Mouse (Mus musculus): ENCODE data around the gene Ankrd44. TPM values are rescaled to one million over a fixed set of nuclear protein-coding genes. Genes with fewer than 3 reads are reported as not detected.

The Ankrd44 gene
- polyA plus RNA-seq, 1 experiment from 2014 or later: 29.9 TPM

DNA sequence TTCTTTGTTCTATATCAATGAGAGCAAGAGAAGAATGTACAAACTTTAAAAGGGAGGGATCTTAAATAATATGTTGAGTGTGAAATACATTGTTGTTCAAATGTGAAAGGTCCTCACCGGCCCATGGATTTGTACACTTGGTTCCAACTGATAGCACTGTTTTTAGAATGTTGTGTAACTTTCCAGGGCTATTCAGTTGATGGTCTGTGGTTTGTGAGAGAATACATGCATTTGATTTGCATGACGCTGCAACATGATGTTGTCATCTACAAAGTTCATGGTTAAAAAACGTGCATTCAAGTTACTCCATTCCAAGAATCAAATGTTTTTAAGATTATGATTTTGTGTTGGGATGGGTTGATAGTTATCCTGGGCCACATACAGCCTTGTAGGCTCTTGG, 214.6 kb downstream of the Ankrd44 start:
- no peaks in the 10 kb centered on the region for H3K36me3 ChIP-seq (ENCODE audit: control insufficient read depth, insufficient read depth, low read length)
- H3K4me2 ChIP-seq (ENCODE audit: low read length): no peak overlapping the region
- no peaks in the 10 kb centered on the region for H3K9me3 ChIP-seq (replicated peaks; ENCODE audit: control insufficient read depth, low read length, poor library complexity, severe bottlenecking)
- ATAC-seq: no peak
- H3K27me3 ChIP-seq (ENCODE audit: control insufficient read depth, insufficient read depth, low read depth, low read length): no peaks in the 10 kb centered on the region
- no peak overlapping the region for H3K9ac ChIP-seq (ENCODE audit: low read depth, low read length)
- H3K4me3 ChIP-seq (ENCODE audit: low read depth, low read length): no peak overlapping the region
- H3K27ac ChIP-seq (ENCODE audit: low read length): no peak overlapping the region
- WGBS: 94% methylated on average over 3 of the region's 3 CpGs
- H3K4me1 ChIP-seq (ENCODE audit: control insufficient read depth, insufficient read depth, low read length): peaks cover 15% of the 10 kb centered on the region

DNA sequence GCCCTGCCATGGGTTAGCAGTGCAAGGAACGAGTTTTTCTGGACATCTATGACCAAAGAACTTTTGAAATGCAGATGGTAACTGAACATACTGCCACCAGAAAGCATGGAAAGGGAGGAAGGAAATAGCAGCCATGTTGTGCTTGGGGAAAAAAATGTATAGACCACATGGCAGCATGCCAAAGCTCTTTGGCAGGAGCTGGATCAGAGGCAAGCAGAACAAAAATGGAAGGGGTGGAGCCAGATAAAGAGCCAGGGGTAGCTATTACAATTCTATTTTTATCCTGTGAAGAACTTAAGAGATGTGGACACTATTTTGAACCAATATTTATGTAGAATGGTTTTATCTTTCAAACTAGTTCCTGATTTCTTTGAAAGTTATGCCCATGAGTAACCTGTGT, 215.6 kb downstream of the Ankrd44 start:
- H3K9me3 ChIP-seq (replicated peaks; ENCODE audit: control insufficient read depth, low read length, poor library complexity, severe bottlenecking): no peaks in the 10 kb centered on the region
- H3K4me1 ChIP-seq (ENCODE audit: control insufficient read depth, insufficient read depth, low read length): peaks cover 15% of the 10 kb centered on the region
- no peaks in the 10 kb centered on the region for H3K27me3 ChIP-seq (ENCODE audit: control insufficient read depth, insufficient read depth, low read depth, low read length)
- WGBS: 52% methylated on average over 1 of the region's 1 CpGs
- no peak overlapping the region for H3K9ac ChIP-seq (ENCODE audit: low read depth, low read length)
- no peak overlapping the region for H3K4me2 ChIP-seq (ENCODE audit: low read length)
- no peak overlapping the region for H3K27ac ChIP-seq (ENCODE audit: low read length)
- no peak overlapping the region for H3K4me3 ChIP-seq (ENCODE audit: low read depth, low read length)
- no peaks in the 10 kb centered on the region for H3K36me3 ChIP-seq (ENCODE audit: control insufficient read depth, insufficient read depth, low read length)
- no peak for ATAC-seq

DNA sequence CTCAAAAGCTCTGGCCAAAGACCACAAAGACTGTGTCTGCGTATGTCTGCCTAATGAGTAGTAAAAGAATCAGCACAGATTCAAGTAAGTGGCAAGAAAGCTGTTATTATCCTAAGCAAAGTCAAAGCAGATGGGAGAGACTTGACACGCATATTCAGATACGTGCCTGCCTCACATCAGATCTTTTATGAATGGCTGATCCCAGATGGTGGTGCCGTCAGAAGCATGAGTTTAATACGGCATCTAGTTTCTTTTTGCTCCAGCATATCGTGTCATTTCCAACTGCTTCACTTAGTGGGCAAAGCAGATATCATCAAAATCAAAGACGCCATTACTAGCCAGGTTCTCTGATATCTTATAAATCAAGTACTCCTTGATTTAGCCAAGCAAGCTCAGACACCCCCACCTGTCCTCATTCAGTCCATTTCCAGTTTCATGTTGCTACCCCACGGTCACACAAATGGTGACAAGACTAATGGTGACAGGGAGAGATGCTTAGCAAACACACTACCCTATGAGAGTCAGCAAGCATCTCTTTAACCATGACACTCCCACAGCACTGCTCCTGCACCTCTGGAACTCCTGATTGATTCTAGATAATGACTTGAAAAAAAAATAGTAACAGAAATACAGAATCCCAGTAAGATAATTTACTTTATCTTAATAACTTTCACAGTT, 218.2 kb downstream of the Ankrd44 start:
- no peaks in the 10 kb centered on the region for H3K27me3 ChIP-seq (ENCODE audit: control insufficient read depth, insufficient read depth, low read depth, low read length)
- no peaks in the 10 kb centered on the region for H3K9me3 ChIP-seq (replicated peaks; ENCODE audit: control insufficient read depth, low read length, poor library complexity, severe bottlenecking)
- H3K27ac ChIP-seq (ENCODE audit: low read length): peak overlapping the region; percentile 74
- peaks cover 18% of the 10 kb centered on the region for H3K4me1 ChIP-seq (ENCODE audit: control insufficient read depth, insufficient read depth, low read length)
- H3K4me2 ChIP-seq (ENCODE audit: low read length): no peak overlapping the region
- no peak overlapping the region for H3K4me3 ChIP-seq (ENCODE audit: low read depth, low read length)
- 43% methylated on average over 8 of the region's 8 CpGs for WGBS
- no peaks in the 10 kb centered on the region for H3K36me3 ChIP-seq (ENCODE audit: control insufficient read depth, insufficient read depth, low read length)
- ATAC-seq: peak; percentile 37
- no peak overlapping the region for H3K9ac ChIP-seq (ENCODE audit: low read depth, low read length)

DNA sequence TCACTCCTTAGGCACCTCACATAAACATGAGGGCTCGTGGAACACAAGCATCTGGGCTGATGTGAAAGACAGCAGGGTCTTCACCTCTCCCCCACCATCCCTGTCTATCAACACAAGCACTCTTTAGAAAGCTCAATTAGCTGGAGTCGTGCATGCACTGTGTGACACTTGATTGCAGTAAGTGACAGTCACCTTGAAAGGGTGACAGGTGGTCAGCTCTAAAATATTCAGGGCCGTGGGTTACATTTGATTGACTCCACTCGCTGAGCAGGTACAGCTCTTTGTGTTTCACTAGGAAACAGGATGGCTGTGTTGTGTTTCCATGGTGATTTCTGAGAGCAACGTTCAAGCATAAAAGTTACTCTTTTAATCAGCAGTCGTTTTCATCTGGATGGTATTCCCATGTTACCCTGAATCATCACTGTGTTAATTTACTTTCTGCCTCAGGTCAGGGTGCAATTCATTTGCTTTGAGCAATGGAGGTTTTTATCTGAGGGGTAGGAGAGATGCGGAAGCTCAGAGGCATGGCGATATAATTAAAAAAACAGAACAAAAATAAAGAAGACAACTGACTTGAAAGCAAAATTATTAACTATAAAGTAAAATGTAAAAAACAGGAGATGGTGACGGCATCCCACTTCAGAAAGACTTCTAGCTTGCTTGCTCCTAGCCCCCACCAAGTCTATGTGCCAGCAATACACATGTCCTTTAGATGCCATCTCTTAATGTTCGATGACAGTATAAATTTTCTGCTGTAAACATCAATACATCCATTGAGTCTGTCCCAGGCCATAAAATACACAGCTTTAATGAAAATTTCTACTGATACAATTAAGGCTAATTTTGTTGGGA, 218.9 kb downstream of the Ankrd44 start:
- Histone ChIP-seq H3K36me3 (ENCODE audit: control insufficient read depth, insufficient read depth, low read length) (no peaks in the 10 kb centered on the region), H3K27me3 (ENCODE audit: control insufficient read depth, insufficient read depth, low read depth, low read length) (no peaks in the 10 kb centered on the region), H3K4me2 (ENCODE audit: low read length) (0 out of 2 replicates have a peak overlapping the region, but pooled peaks have one; percentile 15), H3K9me3 (replicated peaks; ENCODE audit: control insufficient read depth, low read length, poor library complexity, severe bottlenecking) (no peaks in the 10 kb centered on the region), H3K9ac (ENCODE audit: low read depth, low read length) (no peak overlapping the region), H3K27ac (ENCODE audit: low read length) (peak overlapping the region; percentile 74), H3K4me1 (ENCODE audit: control insufficient read depth, insufficient read depth, low read length) (peaks cover 18% of the 10 kb centered on the region), H3K4me3 (ENCODE audit: low read depth, low read length) (no peak overlapping the region)
- ATAC-seq: peak; percentile 87
- WGBS: 37% methylated on average over 10 of the region's 10 CpGs

DNA sequence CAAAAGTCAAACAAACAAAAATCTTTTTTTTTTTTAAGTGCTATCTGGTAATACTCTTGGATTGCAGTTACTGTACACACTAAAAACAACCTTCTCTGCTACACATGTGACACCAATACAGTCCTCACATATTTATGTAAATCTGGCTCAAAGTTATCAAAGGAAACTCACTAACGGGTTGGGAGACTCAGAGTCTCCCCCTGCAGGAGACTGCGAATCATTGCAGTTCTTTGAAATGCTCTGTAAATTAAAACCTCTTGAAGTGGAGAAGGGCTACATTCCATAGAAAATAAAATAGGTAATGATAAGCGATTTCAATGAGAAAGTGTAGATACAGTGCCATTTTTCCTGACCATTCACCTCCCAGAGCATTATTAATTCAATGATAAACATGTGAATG, 219.6 kb downstream of the Ankrd44 start:
- H3K27ac ChIP-seq (ENCODE audit: low read length): peak overlapping the region; percentile 74
- no peaks in the 10 kb centered on the region for H3K9me3 ChIP-seq (replicated peaks; ENCODE audit: control insufficient read depth, low read length, poor library complexity, severe bottlenecking)
- H3K27me3 ChIP-seq (ENCODE audit: control insufficient read depth, insufficient read depth, low read depth, low read length): no peaks in the 10 kb centered on the region
- 22% methylated on average over 3 of the region's 3 CpGs for WGBS
- ATAC-seq: no peak
- peaks cover 18% of the 10 kb centered on the region for H3K4me1 ChIP-seq (ENCODE audit: control insufficient read depth, insufficient read depth, low read length)
- no peaks in the 10 kb centered on the region for H3K36me3 ChIP-seq (ENCODE audit: control insufficient read depth, insufficient read depth, low read length)
- H3K9ac ChIP-seq (ENCODE audit: low read depth, low read length): no peak overlapping the region
- no peak overlapping the region for H3K4me2 ChIP-seq (ENCODE audit: low read length)
- H3K4me3 ChIP-seq (ENCODE audit: low read depth, low read length): no peak overlapping the region

DNA sequence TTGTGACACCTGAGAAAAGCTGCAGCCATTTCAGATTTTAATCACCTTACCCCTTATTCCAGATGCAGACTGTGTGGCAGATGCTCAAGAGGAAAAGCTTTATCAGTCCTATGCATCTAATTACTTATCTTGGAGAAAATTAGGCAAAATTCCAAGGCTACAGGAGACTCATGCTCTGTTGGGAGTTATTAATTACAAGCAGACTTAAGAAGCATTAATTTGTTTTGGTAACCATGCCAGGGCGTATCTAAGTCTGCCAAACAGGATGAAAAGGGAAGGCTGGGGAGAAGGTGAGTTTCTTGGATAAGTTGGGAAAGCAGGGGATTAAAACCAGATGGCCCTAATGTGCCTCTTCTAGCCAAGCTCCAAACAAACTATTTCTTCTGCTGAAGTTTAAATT, 222.7 kb downstream of the Ankrd44 start:
- no peak overlapping the region for H3K4me2 ChIP-seq (ENCODE audit: low read length)
- no peak overlapping the region for H3K9ac ChIP-seq (ENCODE audit: low read depth, low read length)
- H3K27ac ChIP-seq (ENCODE audit: low read length): 0 out of 2 replicates have a peak overlapping the region, but pooled peaks have one; percentile 7
- H3K9me3 ChIP-seq (replicated peaks; ENCODE audit: control insufficient read depth, low read length, poor library complexity, severe bottlenecking): no peaks in the 10 kb centered on the region
- H3K36me3 ChIP-seq (ENCODE audit: control insufficient read depth, insufficient read depth, low read length): no peaks in the 10 kb centered on the region
- no peak for ATAC-seq
- WGBS: 47% methylated on average over 1 of the region's 1 CpGs
- H3K4me1 ChIP-seq (ENCODE audit: control insufficient read depth, insufficient read depth, low read length): peaks cover 18% of the 10 kb centered on the region
- H3K27me3 ChIP-seq (ENCODE audit: control insufficient read depth, insufficient read depth, low read depth, low read length): no peaks in the 10 kb centered on the region
- no peak overlapping the region for H3K4me3 ChIP-seq (ENCODE audit: low read depth, low read length)

DNA sequence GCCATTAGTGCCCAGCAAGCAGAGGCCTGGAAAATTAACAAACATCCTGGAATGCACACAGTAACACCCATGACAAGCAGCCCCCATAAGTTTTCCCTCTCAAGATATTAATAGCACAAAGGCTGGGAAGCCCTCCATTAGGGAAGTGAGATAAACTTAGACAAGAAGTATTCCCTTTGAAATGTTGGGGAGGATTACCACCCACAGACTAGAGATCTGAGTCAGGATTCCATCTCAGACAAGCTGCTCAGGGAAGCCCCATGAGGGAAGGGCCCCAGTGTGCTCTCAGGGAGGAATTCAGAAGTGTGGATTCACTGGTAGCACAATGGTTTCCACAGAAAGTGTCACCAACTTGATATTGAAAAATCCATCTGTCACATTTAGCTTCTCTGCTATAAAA, 223.3 kb downstream of the Ankrd44 start:
- Histone ChIP-seq H3K4me2 (ENCODE audit: low read length) (no peak overlapping the region), H3K36me3 (ENCODE audit: control insufficient read depth, insufficient read depth, low read length) (no peaks in the 10 kb centered on the region), H3K4me3 (ENCODE audit: low read depth, low read length) (no peak overlapping the region), H3K9ac (ENCODE audit: low read depth, low read length) (no peak overlapping the region), H3K9me3 (replicated peaks; ENCODE audit: control insufficient read depth, low read length, poor library complexity, severe bottlenecking) (no peaks in the 10 kb centered on the region), H3K27ac (ENCODE audit: low read length) (peak overlapping the region; percentile 7; the same call in 1 of the 2 replicates), H3K27me3 (ENCODE audit: control insufficient read depth, insufficient read depth, low read depth, low read length) (no peaks in the 10 kb centered on the region), H3K4me1 (ENCODE audit: control insufficient read depth, insufficient read depth, low read length) (peaks cover 14% of the 10 kb centered on the region)
- ATAC-seq: no peak

DNA sequence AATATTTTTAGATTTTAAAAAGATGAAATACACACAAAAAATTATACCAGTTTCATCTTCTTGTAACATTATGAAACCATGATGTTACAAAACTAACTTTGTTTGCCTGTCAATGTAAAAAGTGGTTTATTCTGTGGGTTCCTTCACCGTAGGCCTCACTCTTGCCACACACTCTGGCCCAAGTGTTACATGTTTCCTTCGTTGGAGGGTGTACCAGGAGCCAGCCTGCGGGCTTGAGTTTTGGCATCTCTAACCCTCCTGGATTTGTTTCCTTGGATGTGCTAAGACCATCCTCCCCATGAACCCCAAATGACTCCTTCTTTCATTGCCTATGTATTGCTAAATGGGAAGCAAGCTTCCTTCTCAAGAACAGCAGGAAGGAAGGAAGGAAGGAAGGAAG, 230.8 kb downstream of the Ankrd44 start:
- peaks cover 2% of the 10 kb centered on the region; the same call in 1 of the 2 replicates for H3K4me1 ChIP-seq (ENCODE audit: control insufficient read depth, insufficient read depth, low read length)
- ATAC-seq: no peak
- no peaks in the 10 kb centered on the region for H3K27me3 ChIP-seq (ENCODE audit: control insufficient read depth, insufficient read depth, low read depth, low read length)
- 96% methylated on average over 3 of the region's 3 CpGs for WGBS
- no peaks in the 10 kb centered on the region for H3K9me3 ChIP-seq (replicated peaks; ENCODE audit: control insufficient read depth, low read length, poor library complexity, severe bottlenecking)
- H3K27ac ChIP-seq (ENCODE audit: low read length): no peak overlapping the region
- H3K4me3 ChIP-seq (ENCODE audit: low read depth, low read length): no peak overlapping the region
- H3K9ac ChIP-seq (ENCODE audit: low read depth, low read length): no peak overlapping the region
- no peak overlapping the region for H3K4me2 ChIP-seq (ENCODE audit: low read length)
- no peaks in the 10 kb centered on the region for H3K36me3 ChIP-seq (ENCODE audit: control insufficient read depth, insufficient read depth, low read length)

- Histone ChIP-seq H3K9me3 (replicated peaks; ENCODE audit: control insufficient read depth, low read length, poor library complexity, severe bottlenecking) (no peaks in the 10 kb centered on the region), H3K4me3 (ENCODE audit: low read depth, low read length) (no peak overlapping the region), H3K36me3 (ENCODE audit: control insufficient read depth, insufficient read depth, low read length) (no peaks in the 10 kb centered on the region), H3K27me3 (ENCODE audit: control insufficient read depth, insufficient read depth, low read depth, low read length) (no peaks in the 10 kb centered on the region), H3K9ac (ENCODE audit: low read depth, low read length) (no peak overlapping the region), H3K27ac (ENCODE audit: low read length) (no peak overlapping the region), H3K4me2 (ENCODE audit: low read length) (no peak overlapping the region), H3K4me1 (ENCODE audit: control insufficient read depth, insufficient read depth, low read length) (peaks cover 3% of the 10 kb centered on the region; the same call in 1 of the 2 replicates)
- no peak for ATAC-seq
Observed at GRCm38 (mm10) chr1:54691824-54692223, 234.4 kb downstream of the Ankrd44 start.
